Mouse (Mus musculus) forebrain, embryonic 10.5 days (tissue): Measurements from ENCODE around the gene Sult1d1. TPM values are rescaled to one million over a fixed set of nuclear protein-coding genes. Genes with fewer than 3 reads are reported as not detected.

Experiments used
- DNase-seq: peaks from one replicate; pipeline ENCODE4 v3.0.0-alpha.2; 2017; ENCODE audit warnings: low spot score; ENCODE audit errors: extremely low spot score
- H3K27ac ChIP-seq: fragments of 300-500 bp; sonication (generic); 2 replicates; pipeline ENCODE4 v1.5.1; 2016; ENCODE audit warnings: mild to moderate bottlenecking
- H3K27me3 ChIP-seq: fragments of 300-500 bp; sonication (generic); 2 replicates; pipeline ENCODE4 v1.6.1; 2016; ENCODE audit warnings: mild to moderate bottlenecking; ENCODE audit not compliant: poor library complexity, severe bottlenecking
- H3K36me3 ChIP-seq: fragments of 300-500 bp; sonication (generic); replicated peaks from 2 replicates; pipeline ENCODE4 v1.6.1; 2016; ENCODE audit warnings: mild to moderate bottlenecking, moderate library complexity
- H3K4me1 ChIP-seq: fragments of 300-500 bp; sonication (generic); 2 replicates; pipeline ENCODE4 v1.6.1; 2016
- H3K4me3 ChIP-seq: fragments of 300-500 bp; sonication (generic); 2 replicates; pipeline ENCODE4 v1.5.1; 2016; ENCODE audit warnings: mild to moderate bottlenecking, moderate library complexity
- H3K9me3 ChIP-seq: fragments of 300-500 bp; sonication (generic); 2 replicates; pipeline ENCODE4 v1.6.1; 2016; ENCODE audit warnings: mild to moderate bottlenecking, moderate library complexity
- WGBS: fragments of 180-500 bp; shearing (Covaris S2); methylation state at CpG from one replicate; pipeline ENCODE4 v1.1.7; 2016; 5-methylcytosine and 5-hydroxymethylcytosine counted together
- polyA plus RNA-seq: library from polyadenylated mRNA; unstranded; fragments of >200 nt; fragmentation: Nextera tagmentation; extraction: Ambion mirVana; gene quantifications from 2 replicates; pipeline ENCODE4 v1.2.1, GENCODE M21; 2016

Gene Sult1d1
- not detected in 2 replicates for polyA plus RNA-seq

DNA sequence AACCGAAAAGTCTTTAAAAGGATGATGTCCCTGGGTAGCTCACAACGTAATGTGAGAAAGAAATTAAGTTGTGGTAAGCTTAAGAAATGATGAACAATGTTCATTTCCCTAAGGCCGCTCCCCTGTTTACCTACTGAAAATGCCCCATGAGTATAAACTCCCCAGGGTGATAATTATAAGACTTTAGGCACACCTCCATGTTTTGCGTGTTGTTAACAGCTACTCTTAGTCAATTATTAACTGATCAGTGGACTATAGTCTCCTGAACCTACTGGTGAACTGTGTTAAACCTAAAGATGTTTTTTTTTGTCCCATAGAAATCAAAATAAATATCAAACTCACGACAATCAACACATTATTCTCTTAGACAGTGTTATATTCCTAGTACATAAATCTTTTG is at the start of gene Sult1d1:
Gene Sult1d1, minus strand, starts transcription at position 183 of the 400 bp plus-strand sequence.
- H3K4me1 ChIP-seq: no peaks in the 10 kb centered on the region
- H3K9me3 ChIP-seq: no peaks in the 10 kb centered on the region
- H3K27me3 ChIP-seq: no peaks in the 10 kb centered on the region
- no peak for DNase-seq
- WGBS: 87% methylated on average over 5 of the region's 5 CpGs
- H3K36me3 ChIP-seq: no peaks in the 10 kb centered on the region
- no peak within 1 kb of the TSS for H3K27ac ChIP-seq
- no peak within 1 kb of the TSS for H3K4me3 ChIP-seq

DNA sequence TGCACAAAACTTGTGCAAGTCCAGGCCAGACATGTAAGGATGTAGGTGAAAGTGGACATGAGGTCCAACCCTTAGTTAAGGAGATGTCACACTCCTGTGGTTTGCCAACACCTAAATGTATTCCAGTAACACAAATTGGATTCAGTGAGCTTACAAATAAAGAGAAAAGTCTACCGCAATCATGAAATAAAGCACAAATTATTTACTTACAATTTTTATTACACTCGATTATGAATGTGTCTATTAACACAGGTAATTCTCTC is 46.2 kb upstream of the Sult1d1 start:
- WGBS: 93% methylated on average over 2 of the region's 2 CpGs
- Histone ChIP-seq H3K4me3 (no peak overlapping the region), H3K9me3 (no peaks in the 10 kb centered on the region), H3K27me3 (no peaks in the 10 kb centered on the region), H3K4me1 (no peaks in the 10 kb centered on the region), H3K36me3 (no peaks in the 10 kb centered on the region), H3K27ac (no peak overlapping the region)
- no peak for DNase-seq

DNA sequence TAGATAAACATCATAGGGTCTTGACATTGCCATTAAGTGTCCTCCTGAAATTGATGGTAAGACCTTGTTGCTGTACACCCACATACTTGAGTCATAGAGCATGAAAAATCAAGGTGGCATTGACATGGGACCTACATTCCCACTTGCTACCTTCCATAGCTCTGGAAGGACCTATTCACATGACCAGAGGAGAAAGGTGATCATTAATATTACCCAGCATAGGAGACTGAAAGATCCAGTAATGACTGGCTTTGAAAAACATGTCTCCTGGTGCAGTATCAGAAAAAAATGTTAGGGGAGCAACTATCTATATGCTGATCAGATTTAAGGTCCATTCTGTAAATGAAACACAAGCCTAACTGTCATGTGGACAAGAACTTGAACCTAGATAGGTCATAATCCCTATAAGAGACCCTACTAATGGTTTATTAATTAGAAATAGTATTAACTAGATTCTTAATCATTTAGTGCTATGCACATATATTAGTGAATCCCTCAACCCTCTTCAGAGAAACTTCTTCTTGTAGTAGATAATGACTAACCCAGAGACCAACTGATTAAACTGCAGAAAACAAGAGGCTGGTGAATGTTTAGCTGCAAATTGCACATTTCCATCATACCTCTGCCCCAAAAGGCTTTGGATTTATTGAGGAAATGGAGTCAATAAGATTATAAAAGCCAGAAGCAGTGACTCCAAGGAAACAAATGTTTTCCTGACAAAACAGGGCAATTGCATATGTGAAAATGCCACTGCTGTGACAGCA is 45.7 kb upstream of the Sult1d1 start:
- no peaks in the 10 kb centered on the region for H3K36me3 ChIP-seq
- no peak overlapping the region for H3K27ac ChIP-seq
- no peaks in the 10 kb centered on the region for H3K4me1 ChIP-seq
- no peak overlapping the region for H3K4me3 ChIP-seq
- no peaks in the 10 kb centered on the region for H3K9me3 ChIP-seq
- no peak for DNase-seq
- H3K27me3 ChIP-seq: no peaks in the 10 kb centered on the region

DNA sequence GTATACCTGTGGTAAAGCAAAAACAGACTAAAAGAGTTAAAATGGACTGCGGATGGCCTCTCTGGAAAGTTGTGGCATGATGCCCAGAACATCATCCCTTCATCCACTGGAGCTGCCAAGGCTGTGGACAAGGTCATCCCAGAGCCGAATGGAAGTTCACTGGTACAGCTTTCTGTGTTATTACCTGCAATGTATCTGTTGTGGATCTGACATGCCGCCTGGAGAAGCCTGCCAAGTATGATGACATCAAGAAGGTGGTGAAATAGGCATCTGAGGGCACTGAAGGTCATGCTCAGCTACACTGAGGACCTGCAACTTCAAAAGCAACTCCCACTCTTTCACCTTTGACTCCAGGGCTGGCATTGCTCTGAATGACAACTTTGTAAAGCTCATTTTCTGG is 32.2 kb upstream of the Sult1d1 start:
- H3K27me3 ChIP-seq: no peaks in the 10 kb centered on the region
- H3K4me1 ChIP-seq: no peaks in the 10 kb centered on the region
- no peak for DNase-seq
- no peaks in the 10 kb centered on the region for H3K36me3 ChIP-seq
- no peak overlapping the region for H3K27ac ChIP-seq
- WGBS: 83% methylated on average over 3 of the region's 3 CpGs
- no peaks in the 10 kb centered on the region for H3K9me3 ChIP-seq
- H3K4me3 ChIP-seq: no peak overlapping the region

DNA sequence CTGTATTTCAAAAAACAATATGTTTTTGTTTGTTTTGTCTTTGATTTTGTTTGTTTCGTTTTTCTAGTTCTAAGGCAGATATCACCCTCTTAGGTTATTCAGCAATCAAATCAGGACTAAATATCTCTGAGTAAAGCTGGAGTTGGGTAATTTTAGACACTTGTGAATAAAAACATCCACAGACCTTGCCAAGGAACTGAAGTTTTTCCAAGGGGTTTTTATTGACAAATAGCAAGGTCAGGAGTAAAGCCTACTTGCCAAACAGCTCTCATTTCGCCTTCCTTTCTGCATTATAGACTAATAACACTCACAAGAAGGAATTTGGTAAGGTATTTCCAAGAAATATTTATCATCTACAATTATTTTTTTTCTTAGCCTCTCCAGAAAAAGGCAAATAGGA is 29.1 kb upstream of the Sult1d1 start:
- no peak for DNase-seq
- no peaks in the 10 kb centered on the region for H3K9me3 ChIP-seq
- H3K36me3 ChIP-seq: no peaks in the 10 kb centered on the region
- no peak overlapping the region for H3K27ac ChIP-seq
- no peaks in the 10 kb centered on the region for H3K4me1 ChIP-seq
- 83% methylated on average over 2 of the region's 2 CpGs for WGBS
- H3K4me3 ChIP-seq: no peak overlapping the region
- H3K27me3 ChIP-seq: no peaks in the 10 kb centered on the region

DNA sequence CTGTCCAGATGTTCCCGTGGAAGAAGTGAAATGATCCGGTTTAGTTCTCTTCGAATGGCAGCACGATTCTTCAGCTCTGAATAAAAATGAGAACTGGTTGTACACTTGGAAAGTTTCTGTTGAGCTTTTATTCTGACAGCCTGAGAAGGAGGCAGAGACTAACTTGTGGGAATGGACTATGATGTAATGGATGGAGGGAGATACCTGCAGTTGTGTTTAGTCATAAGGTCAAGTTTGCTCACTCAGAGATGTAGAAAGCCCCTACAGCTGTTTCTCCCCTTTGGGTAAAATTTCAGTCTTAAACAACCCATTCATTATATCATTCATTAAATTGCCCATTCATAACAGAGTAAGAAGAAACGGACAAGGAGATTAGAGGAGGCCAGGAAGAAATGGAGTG is 22.7 kb upstream of the Sult1d1 start, which contains the start of gene Sult1e1:
Gene Sult1e1, minus strand, starts transcription at position 101 of the 400 bp plus-strand sequence.
- no peak within 1 kb of the TSS for H3K4me3 ChIP-seq
- H3K9me3 ChIP-seq: no peaks in the 10 kb centered on the region
- H3K27me3 ChIP-seq: no peaks in the 10 kb centered on the region
- no peaks in the 10 kb centered on the region for H3K36me3 ChIP-seq
- WGBS: 77% methylated on average over 5 of the region's 5 CpGs
- DNase-seq: no peak
- peaks cover 7% of the 10 kb centered on the region for H3K4me1 ChIP-seq
- H3K27ac ChIP-seq: no peak within 1 kb of the TSS

DNA sequence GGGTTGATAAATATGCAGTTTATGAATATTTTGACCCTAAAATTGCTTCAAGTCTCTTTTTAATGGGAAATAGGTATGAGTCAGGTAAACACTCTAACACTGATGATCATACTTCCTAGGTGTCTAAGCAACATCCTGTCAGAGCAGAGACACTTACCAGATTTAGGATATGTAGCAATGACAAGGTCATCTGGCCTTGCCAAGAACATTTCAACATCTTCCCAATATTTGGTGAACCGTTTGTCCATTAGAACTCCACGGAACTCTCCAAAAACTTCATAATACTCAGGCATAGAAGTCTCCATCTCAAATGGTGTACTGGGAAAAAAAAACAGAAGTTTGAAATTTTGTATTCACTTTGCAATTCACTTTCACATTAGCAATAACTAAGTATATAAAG is 21.1 kb upstream of the Sult1d1 start:
- 100% methylated on average over 2 of the region's 2 CpGs for WGBS
- no peaks in the 10 kb centered on the region for H3K36me3 ChIP-seq

DNA sequence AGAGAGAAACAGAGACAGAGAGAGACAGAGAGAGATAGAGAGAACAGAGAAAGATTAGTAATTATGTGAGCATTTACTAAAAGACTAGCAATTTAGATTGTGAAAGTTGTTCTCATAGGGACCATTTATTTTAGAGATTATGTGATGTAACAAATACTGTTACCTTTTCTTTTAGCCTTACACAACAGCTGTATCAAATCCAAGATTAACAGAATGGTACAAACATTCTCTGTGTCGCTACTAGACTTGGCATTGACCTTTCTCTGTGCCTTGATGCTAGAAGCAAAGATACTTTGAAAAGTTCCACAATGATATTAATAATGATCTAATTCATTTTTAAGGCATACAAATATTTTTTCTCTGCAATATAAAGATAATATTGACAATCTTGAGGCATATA is 11.6 kb upstream of the Sult1d1 start:
- WGBS: 100% methylated on average over 1 of the region's 1 CpGs
- no peak for DNase-seq

More for the DNA sequence above, 21.1 kb upstream of the Sult1d1 start:
- Histone ChIP-seq H3K27ac (no peak overlapping the region), H3K27me3 (no peaks in the 10 kb centered on the region), H3K4me3 (no peak overlapping the region), H3K4me1 (peaks cover 7% of the 10 kb centered on the region), H3K9me3 (no peaks in the 10 kb centered on the region)
- no peak for DNase-seq

DNA sequence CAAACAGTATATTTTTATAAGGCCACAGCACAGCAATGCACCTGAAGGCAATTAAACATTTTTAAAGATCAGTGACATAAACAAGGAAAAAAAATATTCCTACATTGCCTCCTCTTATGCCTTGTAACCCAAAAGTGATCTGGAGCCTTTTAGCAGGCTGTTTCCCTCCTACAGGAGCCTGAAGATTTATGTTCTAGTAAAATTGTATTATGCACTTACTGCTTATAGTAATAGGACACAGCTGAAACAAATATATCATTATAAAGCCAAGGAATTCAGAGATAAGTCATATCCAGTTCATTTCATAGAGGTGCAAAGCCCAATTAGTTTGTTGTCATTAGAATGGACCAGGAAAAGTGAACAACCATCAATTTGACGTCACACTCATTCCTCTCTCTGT is 5.3 kb upstream of the Sult1d1 start:
- no peak overlapping the region for H3K4me3 ChIP-seq
- no peaks in the 10 kb centered on the region for H3K36me3 ChIP-seq
- no peaks in the 10 kb centered on the region for H3K9me3 ChIP-seq
- H3K4me1 ChIP-seq: no peaks in the 10 kb centered on the region
- no peak for DNase-seq
- WGBS: 69% methylated on average over 1 of the region's 1 CpGs
- no peaks in the 10 kb centered on the region for H3K27me3 ChIP-seq
- H3K27ac ChIP-seq: no peak overlapping the region

More for the DNA sequence above, 11.6 kb upstream of the Sult1d1 start:
- Histone ChIP-seq H3K4me1 (no peaks in the 10 kb centered on the region), H3K4me3 (no peak overlapping the region), H3K27me3 (no peaks in the 10 kb centered on the region), H3K36me3 (no peaks in the 10 kb centered on the region), H3K27ac (no peak overlapping the region), H3K9me3 (no peaks in the 10 kb centered on the region)

DNA sequence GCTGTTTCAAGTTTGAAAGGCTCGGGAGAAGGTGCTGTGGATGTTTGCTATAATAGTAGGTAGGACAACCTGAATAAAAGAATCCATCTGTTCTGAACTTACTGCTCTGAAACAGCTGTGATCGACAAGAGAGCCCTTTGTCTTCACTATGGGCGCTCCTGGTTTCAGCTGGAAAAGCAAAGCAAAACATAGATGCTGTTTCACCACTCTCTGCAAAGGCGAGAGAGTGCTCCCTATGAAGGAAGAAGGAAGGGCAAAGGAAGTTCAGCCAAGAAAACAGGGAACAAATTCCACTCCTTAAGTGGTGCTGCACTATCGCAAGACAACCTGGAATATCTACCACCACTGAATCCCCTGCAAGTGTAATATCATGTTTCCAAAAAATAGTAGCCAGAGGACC is 4.7 kb upstream of the Sult1d1 start:
- no peak overlapping the region; the same call in 1 of the 2 replicates for H3K27ac ChIP-seq
- WGBS: 55% methylated on average over 5 of the region's 5 CpGs

DNA sequence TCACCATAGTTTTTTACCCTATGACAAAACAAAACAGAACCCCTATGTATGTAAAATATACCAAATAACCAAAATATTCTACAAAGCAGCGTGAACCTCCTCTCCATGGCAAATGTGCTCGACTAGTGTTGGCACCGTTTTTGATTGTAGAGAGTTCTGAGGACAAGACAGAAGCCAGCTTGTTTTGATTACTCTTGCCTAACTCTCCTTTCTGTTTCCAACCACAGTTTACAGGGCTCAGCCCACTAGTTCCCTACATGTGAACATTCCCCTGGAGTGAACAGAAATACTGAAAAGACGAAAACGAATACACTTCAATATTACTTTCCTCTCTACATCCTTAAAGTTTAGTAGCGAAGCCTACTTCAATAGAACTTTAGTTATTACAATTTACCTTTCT is 4.0 kb upstream of the Sult1d1 start:
- H3K36me3 ChIP-seq: no peaks in the 10 kb centered on the region
- H3K4me3 ChIP-seq: no peak overlapping the region
- no peak overlapping the region for H3K27ac ChIP-seq
- 81% methylated on average over 6 of the region's 6 CpGs for WGBS
- no peaks in the 10 kb centered on the region for H3K9me3 ChIP-seq
- no peak for DNase-seq
- no peaks in the 10 kb centered on the region for H3K27me3 ChIP-seq
- H3K4me1 ChIP-seq: no peaks in the 10 kb centered on the region

More for the DNA sequence above, 4.7 kb upstream of the Sult1d1 start:
- no peak for DNase-seq
- Histone ChIP-seq H3K27me3 (no peaks in the 10 kb centered on the region), H3K36me3 (no peaks in the 10 kb centered on the region), H3K4me3 (no peak overlapping the region), H3K4me1 (no peaks in the 10 kb centered on the region), H3K9me3 (no peaks in the 10 kb centered on the region)

DNA sequence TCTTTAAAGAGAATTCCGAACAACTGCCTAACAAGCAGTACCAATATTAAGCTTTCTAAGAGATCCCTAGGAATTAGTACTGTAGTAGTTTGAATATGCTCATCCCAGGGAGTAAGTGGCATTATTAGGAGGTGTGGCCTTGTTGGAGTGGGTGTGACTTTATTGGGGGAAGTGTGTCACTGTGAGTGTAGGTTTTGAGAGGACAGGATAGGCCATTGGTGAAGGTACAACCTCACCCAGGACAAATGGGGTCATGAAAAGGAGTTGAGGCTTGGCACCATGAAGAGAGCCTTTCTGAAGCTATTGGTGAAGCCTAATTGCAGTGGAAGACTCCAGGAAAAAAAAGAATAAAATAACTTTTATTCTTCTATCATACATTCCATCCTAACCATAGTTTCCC is 1.5 kb downstream of the Sult1d1 start:
- no peak overlapping the region for H3K4me3 ChIP-seq
- no peaks in the 10 kb centered on the region for H3K36me3 ChIP-seq
- 86% methylated on average over 1 of the region's 1 CpGs for WGBS
- no peaks in the 10 kb centered on the region for H3K9me3 ChIP-seq
- no peak for DNase-seq
- H3K4me1 ChIP-seq: no peaks in the 10 kb centered on the region
- no peak overlapping the region for H3K27ac ChIP-seq
- no peaks in the 10 kb centered on the region for H3K27me3 ChIP-seq

DNA sequence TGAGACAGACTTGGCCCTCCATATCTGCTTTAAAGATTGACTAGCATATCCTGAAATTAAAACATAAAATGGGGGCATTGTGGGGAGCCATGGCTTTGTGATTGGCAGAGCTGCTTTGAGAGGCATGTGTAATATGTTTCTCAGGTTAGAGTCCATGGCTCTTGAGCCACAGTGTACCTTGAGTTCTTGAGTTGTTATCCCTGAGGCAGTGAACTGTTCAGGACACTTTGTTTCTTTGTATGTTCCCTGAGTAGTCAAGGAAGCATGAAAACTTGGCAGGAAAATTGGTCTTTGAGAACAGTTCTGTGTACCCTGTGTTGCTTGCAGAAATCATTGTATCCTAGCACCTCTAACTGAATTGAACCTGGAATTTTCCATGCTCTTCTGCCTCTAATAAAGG is 5.9 kb downstream of the Sult1d1 start:
- Histone ChIP-seq H3K9me3 (no peaks in the 10 kb centered on the region), H3K27ac (no peak overlapping the region), H3K27me3 (no peaks in the 10 kb centered on the region), H3K36me3 (no peaks in the 10 kb centered on the region), H3K4me1 (no peaks in the 10 kb centered on the region), H3K4me3 (no peak overlapping the region)
- DNase-seq: no peak

DNA sequence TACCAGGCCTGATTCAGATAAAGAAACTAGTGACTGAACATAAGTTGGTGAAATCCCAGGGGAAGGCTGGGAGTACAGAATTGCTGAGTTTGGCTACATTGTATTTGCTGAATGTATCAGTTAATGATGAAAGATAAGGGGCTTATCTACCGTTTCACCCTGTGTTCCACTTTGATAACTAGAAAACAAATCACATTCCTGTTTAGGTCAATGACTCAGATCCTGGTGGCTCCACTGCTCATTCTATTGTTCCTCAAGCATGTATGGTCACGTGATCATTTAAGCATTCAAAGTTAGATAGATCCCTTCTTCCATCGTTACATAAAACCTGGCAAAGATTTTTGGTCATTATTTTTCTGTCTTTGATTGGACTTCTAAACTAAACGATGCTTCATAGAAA is 6.3 kb downstream of the Sult1d1 start:
- 77% methylated on average over 4 of the region's 4 CpGs for WGBS
- H3K4me3 ChIP-seq: no peak overlapping the region
- DNase-seq: no peak
- H3K36me3 ChIP-seq: no peaks in the 10 kb centered on the region
- H3K27ac ChIP-seq: no peak overlapping the region
- H3K9me3 ChIP-seq: no peaks in the 10 kb centered on the region
- no peaks in the 10 kb centered on the region for H3K27me3 ChIP-seq
- H3K4me1 ChIP-seq: no peaks in the 10 kb centered on the region
